Mouse (Mus musculus) hematopoietic stem cell, adult 5-6 weeks (primary cell): ENCODE measurements around the gene Gzf1. TPM values are rescaled to one million over a fixed set of nuclear protein-coding genes. Genes with fewer than 3 reads are reported as not detected.

ENCODE experiments used
- ATAC-seq, 2 experiments: fragments of 125-278 bp in 1 of 2; replicated peaks in 1 of 2; 2 replicates each; pipeline ENCODE4 v1.8.0; 2016 to 2017; ENCODE audit warnings: inconsistent platforms in 2 of 2, mild to moderate bottlenecking in 2 of 2, moderate number of reproducible peaks in 2 of 2, low read depth in 1 of 2, moderate TSS enrichment in 1 of 2; ENCODE audit not compliant: low FRiP score in 2 of 2, poor library complexity in 2 of 2, severe bottlenecking in 2 of 2, insufficient read depth in 1 of 2, low TSS enrichment in 1 of 2
- total RNA-seq: library from RNA; stranded (forward); fragments of 172-1452, 232-1000 nt; gene quantifications from 2 replicates; pipeline ENCODE4 v1.2.3, GENCODE M21; 2017

Gene Gzf1
- total RNA-seq: 17.4 and 22.4 TPM in 2 replicates

GRCm38 (mm10) chr2:148680775-148681291 lies at the start of gene Gzf1:
Gene Gzf1, plus strand, starts transcription at chr2:148681023.
- ATAC-seq: peak; percentile 87 to 92

- ATAC-seq: no peak
Measured at GRCm38 (mm10) chr2:148631602-148632001, 49.2 kb upstream of the Gzf1 start.

GRCm38 (mm10) chr2:148634466-148634865 lies 46.4 kb upstream of the Gzf1 start:
- ATAC-seq: no peak

GRCm38 (mm10) chr2:148642610-148643370 lies 38.0 kb upstream of the Gzf1 start:
- no peak for ATAC-seq

- no peak for ATAC-seq
Measured at GRCm38 (mm10) chr2:148644421-148645000, 36.3 kb upstream of the Gzf1 start.

- ATAC-seq: no peak
Measured at GRCm38 (mm10) chr2:148650587-148651357, 30.1 kb upstream of the Gzf1 start.

- ATAC-seq: peak; percentile 82 to 98
Measured at GRCm38 (mm10) chr2:148654961-148655360, 25.9 kb upstream of the Gzf1 start.

GRCm38 (mm10) chr2:148663458-148663857 lies 17.4 kb upstream of the Gzf1 start:
- ATAC-seq: no peak

- ATAC-seq: peak; percentile 98
Measured at GRCm38 (mm10) chr2:148672199-148673096, 8.4 kb upstream of the Gzf1 start, which contains the start of gene Nxt1. Gene Nxt1, plus strand, starts transcription at chr2:148672601.

- no peak for ATAC-seq
Measured at GRCm38 (mm10) chr2:148677801-148678200, 3.0 kb upstream of the Gzf1 start.

GRCm38 (mm10) chr2:148679346-148679745 lies 1.5 kb upstream of the Gzf1 start:
- no peak for ATAC-seq

- peak; percentile 57 to 61 for ATAC-seq
Measured at GRCm38 (mm10) chr2:148681461-148681891, 653 bp downstream of the Gzf1 start.

GRCm38 (mm10) chr2:148683031-148683430 lies 2.2 kb downstream of the Gzf1 start:
- no peak for ATAC-seq

GRCm38 (mm10) chr2:148684972-148685371 lies 4.1 kb downstream of the Gzf1 start:
- no peak for ATAC-seq

- ATAC-seq: peak in 1 of 2 experiments; percentile 6; a peak in 1 of 4 replicates
Measured at GRCm38 (mm10) chr2:148685709-148686108, 4.9 kb downstream of the Gzf1 start.

GRCm38 (mm10) chr2:148686862-148687261 lies 6.0 kb downstream of the Gzf1 start:
- ATAC-seq: no peak

- no peak for ATAC-seq
Measured at GRCm38 (mm10) chr2:148687971-148688370, 7.1 kb downstream of the Gzf1 start.
